Mouse (Mus musculus) heart, embryonic 11.5 days (tissue): ENCODE data around the gene Bicc1. TPM values are rescaled to one million over a fixed set of nuclear protein-coding genes. Genes with fewer than 3 reads are reported as not detected.

Experiments used
- ATAC-seq: fragments of 200-750 bp; cut with Nextera tagmentation; replicated peaks from 2 replicates; pipeline ENCODE4 v1.8.0; 2017; ENCODE audit warnings: moderate library complexity; ENCODE audit not compliant: insufficient number of reproducible peaks, low FRiP score, low TSS enrichment
- H3K27ac ChIP-seq: fragments of 300-500 bp; sonication (generic); 2 replicates; pipeline ENCODE4 v1.5.1; 2014; ENCODE audit warnings: mild to moderate bottlenecking, low read depth, low read length
- H3K27me3 ChIP-seq: fragments of 300-500 bp; sonication (generic); 2 replicates; pipeline ENCODE4 v1.6.1; 2014; ENCODE audit warnings: mild to moderate bottlenecking, low read length, mixed read lengths; ENCODE audit not compliant: control insufficient read depth, insufficient read depth
- H3K36me3 ChIP-seq: fragments of 300-500 bp; sonication (generic); 2 replicates; pipeline ENCODE4 v1.6.1; 2014; ENCODE audit warnings: mild to moderate bottlenecking, low read length, moderate library complexity, mixed read lengths; ENCODE audit not compliant: control insufficient read depth, insufficient read depth
- H3K4me1 ChIP-seq: fragments of 300-500 bp; sonication (generic); 2 replicates; pipeline ENCODE4 v1.6.1; 2014; ENCODE audit warnings: low read length; ENCODE audit not compliant: control insufficient read depth, insufficient read depth
- H3K4me2 ChIP-seq: fragments of 300-500 bp; sonication (generic); 2 replicates; pipeline ENCODE4 v1.6.1; 2014; ENCODE audit warnings: mild to moderate bottlenecking, moderate library complexity
- H3K4me3 ChIP-seq: fragments of 300-500 bp; sonication (generic); 2 replicates; pipeline ENCODE4 v1.5.1; 2014; ENCODE audit warnings: low read depth, low read length
- H3K9ac ChIP-seq: fragments of 300-500 bp; sonication (generic); 2 replicates; pipeline ENCODE4 v1.6.1; 2014; ENCODE audit warnings: mild to moderate bottlenecking, low read depth, low read length, moderate library complexity
- H3K9me3 ChIP-seq: fragments of 300-500 bp; sonication (generic); replicated peaks from 2 replicates; pipeline ENCODE4 v1.6.1; 2016; ENCODE audit warnings: low read length; ENCODE audit not compliant: control insufficient read depth
- WGBS: fragments of 180-500 bp; shearing (Covaris S2); extraction: QIAGEN DNeasy Blood & Tissue Kit; methylation state at CpG from one replicate; pipeline ENCODE4 v1.1.7; 2014; ENCODE audit not compliant: insufficient replicate concordance; 5-methylcytosine and 5-hydroxymethylcytosine counted together
- polyA plus RNA-seq: library from polyadenylated mRNA; unstranded; fragments of >200 nt; fragmentation: Nextera tagmentation; extraction: Ambion mirVana; gene quantifications from 2 replicates; pipeline ENCODE4 v1.2.1, GENCODE M21; 2014

The Bicc1 gene
- polyA plus RNA-seq, 1 experiment from 2014 or later, result 14.1 TPM

- ATAC-seq, result no peak
- Histone ChIP-seq H3K27ac (no peak overlapping the region), H3K4me2 (no peak overlapping the region), H3K9me3 (no peaks in the 10 kb centered on the region; the same call in 1 of the 2 replicates), H3K9ac (no peak overlapping the region), H3K27me3 (no peaks in the 10 kb centered on the region), H3K4me3 (no peak overlapping the region), H3K4me1 (no peaks in the 10 kb centered on the region), H3K36me3 (no peaks in the 10 kb centered on the region)
- 93% methylated on average over 15 of the region's 15 CpGs for WGBS
Observed at GRCm38 (mm10) chr10:71175280-71175679, 15.8 kb upstream of the Bicc1 start.

- no peak overlapping the region for H3K27ac ChIP-seq
- H3K27me3 ChIP-seq, result no peaks in the 10 kb centered on the region
- ATAC-seq, result no peak
- WGBS, result 94% methylated on average over 1 of the region's 1 CpGs
- H3K36me3 ChIP-seq, result no peaks in the 10 kb centered on the region
- H3K4me2 ChIP-seq, result no peak overlapping the region
- H3K9me3 ChIP-seq, result no peaks in the 10 kb centered on the region
- H3K9ac ChIP-seq, result no peak overlapping the region
- no peak overlapping the region for H3K4me3 ChIP-seq
- 0 out of 2 replicates have a peak, but pooled peaks cover 7% of the 10 kb centered on the region for H3K4me1 ChIP-seq
Observed at GRCm38 (mm10) chr10:71171414-71171813, 11.9 kb upstream of the Bicc1 start.

- H3K27ac ChIP-seq, result no peak overlapping the region
- H3K36me3 ChIP-seq, result no peaks in the 10 kb centered on the region
- 0 out of 2 replicates have a peak, but pooled peaks cover 7% of the 10 kb centered on the region for H3K4me1 ChIP-seq
- no peaks in the 10 kb centered on the region for H3K27me3 ChIP-seq
- H3K9me3 ChIP-seq, result no peaks in the 10 kb centered on the region
- H3K4me2 ChIP-seq, result no peak overlapping the region
- H3K9ac ChIP-seq, result no peak overlapping the region
- ATAC-seq, result no peak
- 88% methylated on average over 5 of the region's 5 CpGs for WGBS
- H3K4me3 ChIP-seq, result no peak overlapping the region
Observed at GRCm38 (mm10) chr10:71170771-71171170, 11.3 kb upstream of the Bicc1 start.

- Histone ChIP-seq H3K4me1 (0 out of 2 replicates have a peak, but pooled peaks cover 7% of the 10 kb centered on the region), H3K36me3 (no peaks in the 10 kb centered on the region), H3K27ac (no peak overlapping the region), H3K9me3 (no peaks in the 10 kb centered on the region), H3K4me3 (no peak overlapping the region), H3K9ac (no peak overlapping the region), H3K4me2 (no peak overlapping the region), H3K27me3 (no peaks in the 10 kb centered on the region)
- 74% methylated on average over 10 of the region's 10 CpGs for WGBS
- no peak for ATAC-seq
Observed at GRCm38 (mm10) chr10:71169811-71170210, 10.3 kb upstream of the Bicc1 start.

- H3K27ac ChIP-seq, result no peak overlapping the region
- H3K9ac ChIP-seq, result no peak overlapping the region
- WGBS, result 32% methylated on average over 4 of the region's 4 CpGs
- no peak overlapping the region for H3K4me3 ChIP-seq
- H3K9me3 ChIP-seq, result no peaks in the 10 kb centered on the region
- H3K27me3 ChIP-seq, result no peaks in the 10 kb centered on the region
- ATAC-seq, result no peak
- H3K4me1 ChIP-seq, result 0 out of 2 replicates have a peak, but pooled peaks cover 7% of the 10 kb centered on the region
- no peak overlapping the region for H3K4me2 ChIP-seq
- no peaks in the 10 kb centered on the region for H3K36me3 ChIP-seq
Observed at GRCm38 (mm10) chr10:71169171-71169570, 9.7 kb upstream of the Bicc1 start.

GRCm38 (mm10) chr10:71160449-71160848 is 949 bp upstream of the Bicc1 start:
- no peaks in the 10 kb centered on the region for H3K36me3 ChIP-seq
- no peaks in the 10 kb centered on the region for H3K4me1 ChIP-seq
- no peak overlapping the region for H3K27ac ChIP-seq
- ATAC-seq, result no peak
- H3K9ac ChIP-seq, result no peak overlapping the region
- peaks cover 9% of the 10 kb centered on the region; the same call in 1 of the 2 replicates for H3K27me3 ChIP-seq
- no peaks in the 10 kb centered on the region for H3K9me3 ChIP-seq
- 79% methylated on average over 12 of the region's 12 CpGs for WGBS
- no peak overlapping the region for H3K4me2 ChIP-seq
- H3K4me3 ChIP-seq, result no peak overlapping the region

- H3K27ac ChIP-seq, result peak overlapping the region; percentile 54; the same call in 1 of the 2 replicates
Observed at GRCm38 (mm10) chr10:71158940-71159675, 392 bp downstream of the Bicc1 start.

GRCm38 (mm10) chr10:71156569-71156968 is 2.9 kb downstream of the Bicc1 start:
- Histone ChIP-seq H3K9me3 (no peaks in the 10 kb centered on the region), H3K27ac (no peak overlapping the region), H3K27me3 (peaks cover 9% of the 10 kb centered on the region; the same call in 1 of the 2 replicates), H3K4me1 (no peaks in the 10 kb centered on the region), H3K4me3 (no peak overlapping the region), H3K9ac (no peak overlapping the region), H3K4me2 (no peak overlapping the region), H3K36me3 (no peaks in the 10 kb centered on the region)
- no peak for ATAC-seq
- 82% methylated on average over 5 of the region's 5 CpGs for WGBS

More at GRCm38 (mm10) chr10:71158940-71159675, 392 bp downstream of the Bicc1 start:
- Histone ChIP-seq H3K36me3 (no peaks in the 10 kb centered on the region), H3K4me3 (peak overlapping the region; percentile 73), H3K9me3 (no peaks in the 10 kb centered on the region), H3K27me3 (peaks cover 9% of the 10 kb centered on the region; the same call in 1 of the 2 replicates), H3K9ac (peak overlapping the region; percentile 78), H3K4me2 (peak overlapping the region; percentile 79), H3K4me1 (no peaks in the 10 kb centered on the region)
- ATAC-seq, result peak; percentile 75
- WGBS, result under 1% methylated on average over 65 of the region's 65 CpGs

GRCm38 (mm10) chr10:71153610-71154009 is 5.9 kb downstream of the Bicc1 start:
- no peaks in the 10 kb centered on the region for H3K27me3 ChIP-seq
- no peak overlapping the region for H3K4me2 ChIP-seq
- 84% methylated on average over 6 of the region's 6 CpGs for WGBS
- H3K9me3 ChIP-seq, result no peaks in the 10 kb centered on the region
- no peak overlapping the region for H3K27ac ChIP-seq
- H3K4me3 ChIP-seq, result no peak overlapping the region
- ATAC-seq, result no peak
- H3K4me1 ChIP-seq, result no peaks in the 10 kb centered on the region
- no peaks in the 10 kb centered on the region for H3K36me3 ChIP-seq
- no peak overlapping the region for H3K9ac ChIP-seq
